Mouse (Mus musculus) heart, postnatal 4 days (tissue): ENCODE measurements around the gene Ankk1. TPM values are rescaled to one million over a fixed set of nuclear protein-coding genes. Genes with fewer than 3 reads are reported as not detected.

Experiments
- DNase-seq: peaks from one replicate; pipeline ENCODE4 v3.0.0; 2021
- total RNA-seq, 2 experiments: library from RNA; stranded (reverse); gene quantifications; 2 replicates each; pipeline ENCODE4 v1.2.3; 2021

Ankk1 gene
- not detected for total RNA-seq

- no peak for DNase-seq
Observed at GRCm38 (mm10) chr9:49426921-49427320, at the start of gene Ankk1. TSS of gene Ankk1 (minus strand) at chr9:49427021.

GRCm38 (mm10) chr9:49472126-49472525, 45.3 kb upstream of the Ankk1 start:
- DNase-seq, result no peak

GRCm38 (mm10) chr9:49470946-49471345, 44.1 kb upstream of the Ankk1 start:
- no peak for DNase-seq

GRCm38 (mm10) chr9:49470006-49470405, 43.2 kb upstream of the Ankk1 start:
- DNase-seq, result no peak

GRCm38 (mm10) chr9:49456136-49456535, 29.3 kb upstream of the Ankk1 start:
- no peak for DNase-seq

- no peak for DNase-seq
Observed at GRCm38 (mm10) chr9:49452396-49452795, 25.6 kb upstream of the Ankk1 start.

- DNase-seq, result no peak
Observed at GRCm38 (mm10) chr9:49450491-49450890, 23.7 kb upstream of the Ankk1 start.

- DNase-seq, result no peak
Observed at GRCm38 (mm10) chr9:49442621-49443020, 15.8 kb upstream of the Ankk1 start.

- DNase-seq, result no peak
Observed at GRCm38 (mm10) chr9:49427478-49427877, 657 bp upstream of the Ankk1 start.

- DNase-seq, result no peak
Observed at GRCm38 (mm10) chr9:49425585-49425984, 1.2 kb downstream of the Ankk1 start.

- no peak for DNase-seq
Observed at GRCm38 (mm10) chr9:49423866-49424265, 3.0 kb downstream of the Ankk1 start.

GRCm38 (mm10) chr9:49410621-49411020, 16.2 kb downstream of the Ankk1 start:
- DNase-seq, result no peak

GRCm38 (mm10) chr9:49407028-49407427, 19.8 kb downstream of the Ankk1 start:
- no peak for DNase-seq

GRCm38 (mm10) chr9:49403711-49404110, 23.1 kb downstream of the Ankk1 start:
- DNase-seq, result no peak

- no peak for DNase-seq
Observed at GRCm38 (mm10) chr9:49396006-49396405, 30.8 kb downstream of the Ankk1 start.

GRCm38 (mm10) chr9:49392242-49392641, 34.6 kb downstream of the Ankk1 start:
- DNase-seq, result no peak

- peak; percentile 19 for DNase-seq
Observed at GRCm38 (mm10) chr9:49386119-49386518, 40.7 kb downstream of the Ankk1 start.

GRCm38 (mm10) chr9:49385301-49385700, 41.5 kb downstream of the Ankk1 start:
- peak; percentile 21 for DNase-seq

- DNase-seq, result no peak
Observed at GRCm38 (mm10) chr9:49384855-49385254, 42.0 kb downstream of the Ankk1 start.

- DNase-seq, result no peak
Observed at GRCm38 (mm10) chr9:49384041-49384440, 42.8 kb downstream of the Ankk1 start.

GRCm38 (mm10) chr9:49379962-49380361, 46.9 kb downstream of the Ankk1 start:
- DNase-seq, result peak; percentile 46

GRCm38 (mm10) chr9:49373946-49374345, 52.9 kb downstream of the Ankk1 start:
- no peak for DNase-seq

- no peak for DNase-seq
Observed at GRCm38 (mm10) chr9:49365763-49366162, 61.1 kb downstream of the Ankk1 start.
